In the genomic region with DNA sequence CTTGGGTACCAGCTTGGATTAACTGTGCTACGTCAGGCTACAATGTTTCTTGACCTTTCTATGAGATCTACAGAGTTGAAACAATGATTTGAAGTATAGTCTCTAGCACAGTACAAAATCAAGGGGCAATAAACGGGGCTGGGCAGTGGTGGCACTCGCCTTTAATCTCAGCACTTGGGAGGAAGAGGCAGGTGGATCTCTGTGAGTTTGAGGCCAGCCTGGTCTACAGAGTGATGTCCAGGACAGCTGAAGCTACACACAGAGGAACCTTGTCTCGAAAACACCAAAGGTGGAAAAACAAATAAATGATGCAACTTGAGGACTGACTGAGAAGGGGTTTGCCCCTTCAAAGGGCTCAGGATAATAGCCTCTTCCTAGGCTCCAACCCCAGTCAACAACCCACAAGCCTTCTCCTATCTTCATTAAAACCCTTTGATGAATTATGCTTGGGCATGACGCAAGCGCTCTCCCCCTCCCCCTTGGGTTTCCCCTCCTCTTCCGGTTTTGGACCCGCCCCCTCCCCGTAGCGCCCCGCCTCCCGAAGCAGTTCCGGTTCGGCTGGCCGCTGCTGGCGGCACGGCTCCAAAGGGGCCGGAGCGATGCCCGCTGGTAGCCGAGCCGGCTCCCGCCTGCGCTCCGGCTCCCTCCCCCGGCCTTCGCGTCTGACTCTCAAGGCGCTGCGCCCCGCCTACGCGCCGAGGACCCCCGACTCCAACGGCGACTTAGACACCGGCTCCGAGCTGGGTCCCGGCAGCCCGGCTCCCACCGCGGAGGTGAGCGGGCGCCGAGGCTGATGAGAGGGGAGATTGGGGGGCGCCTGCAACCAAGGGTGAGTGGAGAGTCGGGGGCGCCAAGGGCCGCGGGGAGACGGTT, we compare ENCODE assay signal across 8 mouse cellular contexts. TPM values are rescaled to one million over a fixed set of nuclear protein-coding genes. Genes with fewer than 3 reads are reported as not detected.
DNase-seq lines count a peak whose midpoint lies in the region; ATAC-seq and TF ChIP-seq lines count a peak whose summit lies in the region.

A gene (plus strand): TSS at position 524 of the 873 bp plus-strand sequence.

- H3K27me3 ChIP-seq in forebrain, embryonic 14.5 days (replicated peaks; ENCODE audit: control insufficient read depth, insufficient read depth, low read length) = no peaks in the 10 kb centered on the region
- H3K27me3 ChIP-seq in liver, embryonic 16.5 days (ENCODE audit: control insufficient read depth, insufficient read depth, low read depth, low read length) = no peaks in the 10 kb centered on the region
- H3K27me3 ChIP-seq in neural tube, embryonic 12.5 days (replicated peaks) = no peaks in the 10 kb centered on the region

- in situ Hi-C loops in ES-E14 (cut with MboI; ENCODE audit: low sequenced_read_pairs in 2 of 2, unreplicated experiment in 2 of 2) = loop anchor here in 1 of 2 experiments (10.0 kb wide), 1 partner anchor 65 kb away; no protein-coding TSS in a partner anchor

- peaks cover 2 to 8% of the 10 kb centered on the region in 2 experiments; a peak in 1 of 4 replicates for H3K4me1 ChIP-seq in ES-E14 (ENCODE audit: control insufficient read depth in 2 of 2, insufficient read depth in 2 of 2, low read length in 2 of 2, poor library complexity in 1 of 2)
- H3K4me1 ChIP-seq in forebrain, embryonic 14.5 days (ENCODE audit: control insufficient read depth, insufficient read depth, low read length) = peaks cover 7% of the 10 kb centered on the region; the same call in 1 of the 2 replicates
- peaks cover 19% of the 10 kb centered on the region for H3K4me1 ChIP-seq in liver, embryonic 16.5 days (ENCODE audit: control insufficient read depth, low read depth, low read length)
- H3K4me1 ChIP-seq in neural tube, embryonic 12.5 days = peaks cover 9% of the 10 kb centered on the region

- H3K4me3 ChIP-seq in ES-E14 (ENCODE audit: insufficient read depth in 1 of 2, low read depth in 1 of 2, low read length in 2 of 2, poor library complexity in 1 of 2, severe bottlenecking in 1 of 2) = peak within 1 kb of the TSS; percentile 96 to 97
- H3K4me3 ChIP-seq in forebrain, embryonic 14.5 days (ENCODE audit: low read depth, low read length) = peak within 1 kb of the TSS; percentile 88
- H3K4me3 ChIP-seq in liver, embryonic 16.5 days (ENCODE audit: low read depth, low read length) = peak within 1 kb of the TSS; percentile 77
- peak within 1 kb of the TSS; percentile 85 for H3K4me3 ChIP-seq in neural tube, embryonic 12.5 days

- WGBS in forebrain, embryonic 14.5 days = 7% methylated on average over 51 of the region's 52 CpGs
- WGBS in liver, embryonic 16.5 days (ENCODE audit: insufficient replicate concordance) = 6% methylated on average over 52 of the region's 52 CpGs
- WGBS in neural tube, embryonic 12.5 days = 7% methylated on average over 52 of the region's 52 CpGs

- peak; percentile 76 for DNase-seq in ES-E14 (ENCODE audit: low read depth, low spot score)
- DNase-seq in cerebellum, adult 11 months = peak; percentile 84
- DNase-seq in forebrain, embryonic 14.5 days (ENCODE audit: low spot score) = peak; percentile 93
- DNase-seq in heart, postnatal 10 days = peak; percentile 87 to 88
- peak; percentile 88 to 93 for DNase-seq in kidney, postnatal 4 days
- DNase-seq in telencephalon, adult 2 months (ENCODE audit: low read depth, low spot score) = peak; percentile 82

- peak within 1 kb of the TSS; percentile 88 for H3K9ac ChIP-seq in ES-E14 (ENCODE audit: insufficient read depth, low read depth, low read length, poor library complexity, severe bottlenecking)
- H3K9ac ChIP-seq in forebrain, embryonic 14.5 days (ENCODE audit: low read length) = peak within 1 kb of the TSS; percentile 81
- peak within 1 kb of the TSS; percentile 83 for H3K9ac ChIP-seq in liver, embryonic 16.5 days (ENCODE audit: low read depth, low read length)
- H3K9ac ChIP-seq in neural tube, embryonic 12.5 days = peak within 1 kb of the TSS; percentile 77

- peak within 1 kb of the TSS; percentile 70 for H3K4me2 ChIP-seq in forebrain, embryonic 14.5 days (ENCODE audit: low read length)
- H3K4me2 ChIP-seq in liver, embryonic 16.5 days (ENCODE audit: low read depth, low read length) = peak within 1 kb of the TSS; percentile 90
- H3K4me2 ChIP-seq in neural tube, embryonic 12.5 days (replicated peaks) = peak within 1 kb of the TSS; percentile 62

- H3K27ac ChIP-seq in ES-E14 (ENCODE audit: insufficient read depth, low read depth, low read length, poor library complexity, severe bottlenecking) = no peak within 1 kb of the TSS
- peak within 1 kb of the TSS; percentile 81 for H3K27ac ChIP-seq in forebrain, embryonic 14.5 days (ENCODE audit: low read depth, low read length)
- H3K27ac ChIP-seq in liver, embryonic 16.5 days (ENCODE audit: low read length) = peak within 1 kb of the TSS; percentile 65
- H3K27ac ChIP-seq in neural tube, embryonic 12.5 days = peak within 1 kb of the TSS; percentile 58

- no peaks in the 10 kb centered on the region for H3K9me3 ChIP-seq in ES-E14 (ENCODE audit: control insufficient read depth, insufficient read depth, low read depth, low read length)
- no peaks in the 10 kb centered on the region for H3K9me3 ChIP-seq in forebrain, embryonic 14.5 days (replicated peaks; ENCODE audit: control insufficient read depth, low read length)
- H3K9me3 ChIP-seq in liver, embryonic 16.5 days (replicated peaks; ENCODE audit: control insufficient read depth, low read length) = no peaks in the 10 kb centered on the region
- H3K9me3 ChIP-seq in neural tube, embryonic 12.5 days = no peaks in the 10 kb centered on the region

- ATAC-seq in forebrain, embryonic 14.5 days = peak; percentile 85
- peak; percentile 85 for ATAC-seq in liver, embryonic 16.5 days (ENCODE audit: low read depth)
- peak; percentile 91 for ATAC-seq in neural tube, embryonic 12.5 days (ENCODE audit: low FRiP score, low read depth)

- intact Hi-C loops in heart, postnatal 10 days (cut with DNase I) = loop anchor here (2.0 to 5.0 kb wide), 3 partner anchors 62 to 99 kb away; a partner anchor contains a TSS

- H3K36me3 ChIP-seq in ES-E14 (ENCODE audit: control insufficient read depth, insufficient read depth, low read length, poor library complexity, severe bottlenecking) = no peaks in the 10 kb centered on the region
- no peaks in the 10 kb centered on the region for H3K36me3 ChIP-seq in forebrain, embryonic 14.5 days (ENCODE audit: control insufficient read depth, insufficient read depth, low read length)
- no peaks in the 10 kb centered on the region for H3K36me3 ChIP-seq in liver, embryonic 16.5 days (ENCODE audit: control insufficient read depth, insufficient read depth)
- no peaks in the 10 kb centered on the region for H3K36me3 ChIP-seq in neural tube, embryonic 12.5 days

TF ChIP-seq in ES-E14, 5 proteins besides CTCF, POLR2A, EP300 and RAD21:
- TF ChIP-seq MAFK (IDR thresholded peaks at IDR 0.05; ENCODE audit: insufficient read depth, low read depth, low read length) (no peak), ZNF384 (IDR thresholded peaks at IDR 0.05; ENCODE audit: low read depth, low read length) (no peak), HCFC1 (IDR thresholded peaks at IDR 0.05; ENCODE audit: borderline replicate concordance, insufficient read depth, low read length) (no peak), CHD2 (IDR thresholded peaks at IDR 0.05; ENCODE audit: low read depth, low read length) (no peak), ZC3H11A (IDR thresholded peaks at IDR 0.05; ENCODE audit: borderline replicate concordance, low read depth, low read length) (no peak)

RNA-seq across cellular contexts. Expression of the gene that starts here (rescaled TPM):
- total RNA-seq in ES-E14 (2012; rRNA removed) = 28.0 and 31.4 TPM in 2 replicates
- 18.9 and 25.4 TPM in 2 replicates for polyA plus RNA-seq in forebrain, embryonic 14.5 days (2014; fragmentation: Nextera tagmentation; extraction: Ambion mirVana)
- 10 to 100 TPM; 27.2 to 30.5 TPM for total RNA-seq in heart, postnatal 10 days (2021)
- polyA plus RNA-seq in liver, embryonic 16.5 days (2015; fragmentation: Nextera tagmentation; extraction: Ambion mirVana) = 3.0 and 3.9 TPM in 2 replicates
- 14.6 and 15.2 TPM in 2 replicates for polyA plus RNA-seq in neural tube, embryonic 12.5 days (2016; fragmentation: Nextera tagmentation; extraction: Ambion mirVana)
